Mouse (Mus musculus) G1E (cell line): ENCODE measurements around the gene Serpina3m. TPM values are rescaled to one million over a fixed set of nuclear protein-coding genes. Genes with fewer than 3 reads are reported as not detected.
"Not testable (repeated sequence)": the region's sequence is repeated elsewhere in the genome, so short reads cannot be mapped to it uniquely, and the experiment has no call there.

Experiments used
- ATAC-seq: 2 replicates; pipeline ENCODE4 v1.8.0; 2016; ENCODE audit warnings: mild to moderate bottlenecking; ENCODE audit not compliant: insufficient number of reproducible peaks, poor library complexity, low FRiP score, severe bottlenecking; ENCODE audit errors: extremely low read depth
- DNase-seq: peaks from one replicate; pipeline ENCODE4 v3.0.0; 2012; ENCODE audit warnings: low spot score
- H3K27me3 ChIP-seq: 2 replicates; pipeline ENCODE4 v1.6.1; 2012; ENCODE audit warnings: mild to moderate bottlenecking, low read length, inconsistent platforms; ENCODE audit not compliant: insufficient read depth
- H3K36me3 ChIP-seq: replicated peaks from 2 replicates; pipeline ENCODE3; 2012; ENCODE audit warnings: mild to moderate bottlenecking, inconsistent platforms
- H3K4me1 ChIP-seq: 2 replicates; pipeline ENCODE4 v1.6.1; 2012; ENCODE audit warnings: low read depth, low read length, inconsistent platforms, mixed read lengths; ENCODE audit not compliant: insufficient read depth
- H3K4me3 ChIP-seq: 2 replicates; pipeline ENCODE4 v1.5.1; 2012; ENCODE audit warnings: low read depth, mild to moderate bottlenecking, inconsistent platforms, low read length, moderate library complexity, mixed read lengths
- H3K9me3 ChIP-seq: replicated peaks from 2 replicates; pipeline ENCODE4 v1.6.1; 2012; ENCODE audit warnings: inconsistent platforms
- CTCF ChIP-seq: IDR thresholded peaks from 2 replicates; pipeline ENCODE4 v1.5.1; 2012; ENCODE audit warnings: low read depth, low read length, inconsistent platforms, mixed read lengths
- GATA1 ChIP-seq: IDR thresholded peaks from 2 replicates; pipeline ENCODE4 v1.6.1; 2012; ENCODE audit warnings: borderline replicate concordance, low read length, inconsistent platforms, mixed read lengths
- GATA2 ChIP-seq: IDR thresholded peaks from 2 replicates; pipeline ENCODE4 v1.6.1; 2012; ENCODE audit warnings: low read depth, low read length, inconsistent platforms, borderline replicate concordance
- POLR2AphosphoS5 ChIP-seq: IDR thresholded peaks from 2 replicates; pipeline ENCODE4 v1.6.1; 2012; ENCODE audit warnings: low read depth, low read length, inconsistent platforms; ENCODE audit not compliant: insufficient replicate concordance
- TAL1 ChIP-seq: conservative IDR thresholded peaks from 2 replicates; pipeline ENCODE4 v1.6.1; 2012; ENCODE audit warnings: low read depth, low read length, inconsistent platforms, mixed read lengths
- polyA plus RNA-seq: library from polyadenylated mRNA; stranded (reverse); fragments of >175 nt; gene quantifications from 2 replicates; pipeline ENCODE4 v1.2.3, GENCODE M21; 2012
- total RNA-seq, 2 experiments: library from RNA; stranded (forward) in 1 of 2; stranded (reverse) in 1 of 2; fragments of 200-1000 nt in 1 of 2; fragments of >200 nt in 1 of 2; fragmentation: Nextera tagmentation in 1 of 2; gene quantifications; 2 replicates each; pipeline ENCODE4 v1.2.3; 2014 to 2017

Gene Serpina3m
- total and polyA plus RNA-seq, 3 experiments: not detected

DNA sequence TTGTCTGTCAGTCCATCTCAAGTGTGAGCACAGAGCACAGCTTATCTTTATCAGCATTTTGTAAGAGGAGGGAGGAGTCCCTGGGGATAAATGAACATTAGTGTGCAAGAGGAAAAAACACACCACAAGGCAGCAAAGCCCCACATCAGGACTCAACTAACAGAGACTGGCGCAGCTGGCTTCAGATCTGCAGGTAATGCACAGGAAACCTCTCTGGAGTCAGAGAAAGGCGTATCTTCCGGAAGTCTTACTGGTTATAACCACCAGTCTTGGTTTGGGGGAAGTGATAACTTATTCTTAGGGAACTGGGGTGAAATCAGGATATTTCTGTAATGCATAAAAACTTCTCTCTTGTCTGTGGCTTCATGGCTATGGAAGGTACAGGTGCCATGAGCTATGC, 17.7 kb downstream of the Serpina3m start:
- H3K4me1 ChIP-seq: no peaks in the 10 kb centered on the region
- no peaks in the 10 kb centered on the region for H3K36me3 ChIP-seq
- DNase-seq (no peak), ATAC-seq (no peak)
- peaks cover 61% of the 10 kb centered on the region for H3K9me3 ChIP-seq
- H3K4me3 ChIP-seq: no peak overlapping the region
- TF ChIP-seq GATA2 (no peak), CTCF (no peak), TAL1 (no peak), GATA1 (no peak), POLR2AphosphoS5 (no peak)
- no peaks in the 10 kb centered on the region for H3K27me3 ChIP-seq

DNA sequence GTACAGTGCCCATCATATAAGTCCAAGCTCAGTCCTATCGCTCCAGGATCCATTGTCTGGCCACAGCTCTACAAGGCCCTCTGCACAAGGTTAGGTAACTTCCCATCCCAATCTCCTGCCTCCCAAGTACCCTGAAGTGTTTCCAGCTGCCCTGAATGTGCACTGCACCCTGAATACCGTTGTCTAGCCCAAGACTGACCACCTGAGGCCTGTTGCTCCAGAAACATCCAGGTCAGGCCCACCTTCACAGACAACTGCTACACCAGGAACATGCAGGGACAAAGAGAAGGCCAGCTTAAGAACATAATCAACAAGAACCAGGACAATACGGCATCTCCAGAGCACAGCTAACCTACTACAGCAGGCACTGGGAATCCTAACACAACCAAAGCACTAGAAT, 31.7 kb downstream of the Serpina3m start:
- ATAC-seq: no peak
- H3K4me1 ChIP-seq: no peaks in the 10 kb centered on the region
- TF ChIP-seq CTCF (no peak), TAL1 (no peak), POLR2AphosphoS5 (no peak), GATA1 (no peak), GATA2 (no peak)

DNA sequence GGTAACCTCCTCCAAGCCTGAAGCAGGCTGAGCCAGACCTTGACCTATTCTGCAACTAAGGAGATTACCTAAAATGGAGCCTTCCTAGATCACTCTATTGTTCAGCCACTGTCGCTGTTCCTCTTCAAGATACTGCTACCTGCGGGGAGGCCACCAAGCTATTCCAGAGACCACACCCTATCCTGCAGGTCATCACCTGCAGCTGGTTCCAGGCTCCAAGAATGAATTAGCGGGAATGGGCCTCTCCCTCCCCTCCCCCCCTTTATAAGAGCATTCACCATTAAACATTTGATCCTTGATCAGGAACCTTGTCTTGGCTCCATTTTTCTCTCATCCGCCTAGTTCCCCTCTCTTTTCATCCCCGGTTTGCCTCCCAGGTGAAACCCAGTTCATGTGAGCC, 38.9 kb downstream of the Serpina3m start:
- H3K4me3 ChIP-seq, H3K27me3 ChIP-seq, ATAC-seq, H3K36me3 ChIP-seq, DNase-seq, H3K4me1 ChIP-seq: not testable (repeated sequence)
- peaks cover 12% of the 10 kb centered on the region for H3K9me3 ChIP-seq

More for the DNA sequence above, 31.7 kb downstream of the Serpina3m start:
- DNase-seq: no peak
- H3K27me3 ChIP-seq: no peaks in the 10 kb centered on the region
- no peak overlapping the region for H3K4me3 ChIP-seq
- H3K9me3 ChIP-seq: peaks cover 35% of the 10 kb centered on the region
- no peaks in the 10 kb centered on the region for H3K36me3 ChIP-seq

DNA sequence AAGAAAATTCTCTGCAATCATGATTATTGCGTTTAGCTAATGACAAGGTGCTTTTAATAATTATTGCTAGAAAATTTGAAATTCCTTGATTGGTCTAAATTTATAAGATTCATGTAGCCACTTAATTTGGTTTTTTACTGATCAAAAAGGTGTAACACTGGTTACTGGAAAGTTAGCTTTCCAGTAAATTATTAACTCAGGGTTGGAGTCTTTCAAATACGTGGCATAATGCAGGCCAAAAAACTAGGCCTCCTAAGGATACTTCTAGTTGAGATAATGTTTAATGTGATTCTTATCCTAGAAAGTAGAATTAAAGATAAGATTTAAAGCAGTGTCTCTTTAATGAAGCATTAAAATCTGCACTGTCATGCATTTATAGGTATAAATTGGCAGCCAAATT, 40.1 kb downstream of the Serpina3m start:
- H3K4me3 ChIP-seq, ATAC-seq, H3K36me3 ChIP-seq, DNase-seq, H3K27me3 ChIP-seq, H3K9me3 ChIP-seq, H3K4me1 ChIP-seq: not testable (repeated sequence)

DNA sequence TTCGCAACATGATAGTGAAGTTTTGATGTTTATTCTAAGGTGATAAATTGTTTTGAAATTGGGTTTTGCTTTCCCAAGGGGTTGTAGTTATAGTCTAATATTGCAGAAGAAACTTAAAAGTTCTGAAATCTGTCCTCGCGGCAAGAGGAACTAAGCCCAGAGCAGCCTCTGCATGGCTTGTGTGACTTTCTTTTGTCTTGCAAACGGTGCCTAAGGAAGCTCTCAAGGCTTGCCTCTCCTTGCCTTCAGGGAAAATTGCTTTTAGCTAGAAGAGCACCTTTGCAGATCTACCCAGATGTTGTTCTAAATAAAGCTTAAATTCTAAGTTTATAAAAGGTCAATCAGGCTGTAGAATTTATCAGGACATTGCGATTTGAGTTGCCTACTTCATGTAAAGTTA, 40.5 kb downstream of the Serpina3m start:
- not testable (repeated sequence) for H3K36me3 ChIP-seq, DNase-seq, H3K4me1 ChIP-seq, H3K9me3 ChIP-seq, ATAC-seq, H3K4me3 ChIP-seq, H3K27me3 ChIP-seq

DNA sequence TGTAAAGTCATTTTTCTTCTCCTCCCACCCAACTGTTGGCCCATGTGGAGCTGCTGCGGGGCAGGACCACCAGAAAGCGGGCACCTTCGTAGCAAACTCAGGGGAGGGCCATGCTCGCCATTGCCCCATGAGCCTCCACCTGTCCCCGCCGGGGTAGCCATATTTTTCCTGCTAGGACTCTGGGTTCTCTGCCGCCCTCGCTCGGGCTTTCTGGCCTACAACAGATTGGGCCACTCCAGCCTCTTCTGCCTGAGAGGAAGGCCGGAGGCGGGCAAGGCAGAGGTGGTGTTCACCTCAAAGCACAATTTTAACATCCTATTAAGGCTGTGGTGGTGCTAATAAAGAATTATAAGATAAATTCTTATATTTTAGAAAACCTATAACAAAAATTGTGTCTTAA, 41.6 kb downstream of the Serpina3m start:
- no peak for TF ChIP-seq CTCF
- no peak for ATAC-seq
- Histone ChIP-seq H3K36me3 (no peaks in the 10 kb centered on the region), H3K4me3 (no peak overlapping the region), H3K9me3 (peaks cover 10% of the 10 kb centered on the region), H3K4me1 (no peaks in the 10 kb centered on the region), H3K27me3 (no peaks in the 10 kb centered on the region)
- no peak for DNase-seq

DNA sequence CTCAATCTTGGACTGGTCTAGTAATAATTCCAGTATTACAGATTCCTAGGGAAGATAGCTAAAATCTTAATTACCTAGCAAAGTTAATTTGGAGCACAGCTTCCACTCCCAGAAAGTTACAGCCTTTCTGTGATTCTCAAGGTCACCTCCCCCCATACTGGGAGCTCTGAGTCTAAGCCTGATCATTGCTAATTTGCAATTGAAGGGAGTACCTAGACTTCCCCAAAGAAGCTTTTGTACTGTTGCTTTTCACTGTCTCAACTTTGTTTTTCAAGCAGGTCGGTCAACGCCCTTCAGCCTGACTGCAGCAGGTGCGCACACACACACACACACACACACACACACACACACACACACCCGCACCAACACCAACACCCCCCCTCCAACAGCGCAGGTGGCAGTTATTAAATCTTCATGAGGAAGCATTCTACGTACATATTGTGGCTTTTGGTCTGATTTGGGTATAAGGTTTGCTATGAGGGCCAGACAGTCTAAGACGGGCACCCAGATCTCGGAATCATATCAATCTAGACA, 42.9 kb downstream of the Serpina3m start:
- not testable (repeated sequence) for DNase-seq, H3K4me1 ChIP-seq, H3K27me3 ChIP-seq, H3K36me3 ChIP-seq, ATAC-seq, H3K4me3 ChIP-seq
- peaks cover 16% of the 10 kb centered on the region for H3K9me3 ChIP-seq

DNA sequence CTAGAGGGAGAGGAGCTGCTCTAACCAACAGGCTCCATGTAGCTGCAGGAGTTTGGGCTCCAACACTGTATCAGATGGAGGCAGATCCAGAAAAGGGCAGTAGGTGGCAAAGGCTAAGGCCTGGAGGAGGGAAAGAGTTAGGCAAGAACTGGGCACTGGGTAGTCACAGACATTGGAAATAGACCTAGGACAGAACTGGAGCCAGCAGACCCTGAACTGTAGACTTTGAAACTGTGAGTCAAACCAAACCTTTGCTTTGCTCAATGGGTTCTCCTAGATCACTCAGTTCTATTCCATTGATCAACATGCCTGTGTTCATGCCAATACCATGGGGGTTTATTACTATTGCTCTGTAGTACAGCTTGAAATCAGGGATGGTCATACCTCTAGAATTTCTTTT, 47.7 kb downstream of the Serpina3m start:
- not testable (repeated sequence) for H3K36me3 ChIP-seq, H3K4me1 ChIP-seq, H3K4me3 ChIP-seq, H3K27me3 ChIP-seq, DNase-seq, ATAC-seq
- H3K9me3 ChIP-seq: peaks cover 31% of the 10 kb centered on the region

DNA sequence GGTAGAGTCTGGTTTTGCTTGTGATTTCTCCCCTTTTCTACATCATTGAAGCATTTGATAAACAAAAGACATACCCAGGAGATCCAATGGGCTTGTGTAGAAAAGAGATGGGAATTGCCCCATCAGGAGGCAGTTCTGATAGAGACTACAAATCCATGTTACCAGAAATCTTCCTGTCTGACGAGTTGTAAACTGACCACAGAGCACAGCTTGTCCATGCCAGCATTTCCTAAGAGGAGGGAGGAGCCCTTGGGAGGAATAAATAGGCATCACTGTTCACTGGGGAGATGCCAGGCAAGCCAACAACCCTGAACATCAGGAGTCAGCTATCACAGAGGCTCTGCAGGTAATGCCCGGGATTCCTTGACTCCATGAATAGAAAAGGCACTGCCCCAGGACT, 48.6 kb downstream of the Serpina3m start:
- H3K4me1 ChIP-seq, H3K27me3 ChIP-seq, DNase-seq, ATAC-seq, H3K4me3 ChIP-seq, H3K36me3 ChIP-seq: not testable (repeated sequence)
- peaks cover 37% of the 10 kb centered on the region for H3K9me3 ChIP-seq
